Mouse (Mus musculus) liver, adult (tissue): ENCODE measurements around the gene Osbpl3.

Experiments
- GATA4 ChIP-seq: IDR thresholded peaks from 2 replicates; pipeline ENCODE4 v1.6.1; 2014; ENCODE audit warnings: mild to moderate bottlenecking, low read length; ENCODE audit not compliant: insufficient replicate concordance

Osbpl3 gene

GRCm38 (mm10) chr6:50262310-50262709, 193.7 kb downstream of the Osbpl3 start:
- TF ChIP-seq GATA4: no peak

DNA sequence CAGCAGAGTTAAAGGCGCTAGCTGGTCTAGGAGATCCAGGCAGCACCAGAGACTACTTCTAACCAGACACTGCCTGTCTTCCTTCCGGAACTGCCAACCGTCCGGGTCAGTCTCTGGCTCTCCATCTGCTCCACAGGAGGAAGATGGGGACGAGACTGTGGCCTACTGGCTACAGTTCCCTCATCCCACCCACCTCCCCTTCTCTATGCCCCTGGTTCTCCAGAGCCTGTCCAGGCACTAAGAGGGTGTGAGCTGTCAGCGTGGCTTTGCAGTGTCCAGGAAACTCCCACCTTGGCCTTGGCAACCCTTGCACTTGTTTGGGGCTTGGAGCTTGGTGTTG, 194.1 kb downstream of the Osbpl3 start:
- no peak for TF ChIP-seq GATA4

DNA sequence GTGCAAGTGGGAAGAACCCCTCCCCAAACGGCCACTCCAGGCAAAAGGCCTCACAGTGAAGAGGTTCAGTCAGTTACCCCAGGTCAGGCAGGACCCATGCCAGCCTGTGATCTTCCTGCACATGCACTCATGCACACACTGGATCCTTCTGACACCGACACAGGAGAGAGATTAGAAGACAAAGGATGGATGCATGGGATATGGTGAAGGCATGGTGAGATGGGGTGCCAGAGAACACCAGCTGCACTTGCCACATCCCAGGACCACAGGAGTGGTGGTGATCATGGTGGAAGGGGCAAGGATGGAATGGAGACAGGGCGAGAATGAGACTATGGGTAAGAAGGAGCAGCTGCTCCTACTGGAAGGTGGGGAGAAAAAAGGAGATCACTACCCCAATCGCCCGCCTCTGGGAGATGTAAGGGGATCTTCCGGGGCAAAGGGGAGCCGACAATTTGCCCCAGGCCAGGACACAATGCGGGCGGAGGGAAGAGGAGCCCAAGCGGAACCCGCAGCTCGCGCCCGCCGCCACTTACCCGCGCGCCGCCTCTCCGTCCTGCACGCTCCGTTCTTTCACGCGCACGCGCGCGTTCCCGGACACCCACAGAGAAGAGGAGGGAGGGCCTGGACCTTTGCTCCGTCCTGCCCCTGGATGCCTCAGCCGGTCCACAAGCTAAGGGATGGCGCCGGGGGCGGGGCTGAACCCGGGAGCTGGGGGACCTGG, 194.6 kb downstream of the Osbpl3 start:
- TF ChIP-seq GATA4: no peak

DNA sequence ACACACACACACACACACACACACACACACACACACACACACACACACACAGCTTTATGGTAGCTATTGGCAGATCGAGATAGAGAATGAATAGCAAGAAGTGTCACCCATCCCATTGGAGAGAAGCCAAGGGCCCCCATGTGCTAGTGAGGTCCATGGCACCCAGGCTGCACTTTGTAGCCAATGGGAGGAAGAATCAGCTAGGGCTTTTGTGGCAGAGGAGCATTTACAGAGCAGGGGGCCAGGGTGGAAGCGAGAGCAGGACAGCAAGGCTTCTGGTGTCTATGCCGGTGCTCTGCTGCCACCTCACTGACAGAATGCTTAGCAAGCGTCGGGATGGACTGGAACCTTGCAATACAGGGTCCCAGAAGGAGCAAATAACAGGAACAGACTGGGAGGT, 200.6 kb downstream of the Osbpl3 start:
- no peak for TF ChIP-seq GATA4

GRCm38 (mm10) chr6:50254723-50255184, 201.2 kb downstream of the Osbpl3 start:
- no peak for TF ChIP-seq GATA4

DNA sequence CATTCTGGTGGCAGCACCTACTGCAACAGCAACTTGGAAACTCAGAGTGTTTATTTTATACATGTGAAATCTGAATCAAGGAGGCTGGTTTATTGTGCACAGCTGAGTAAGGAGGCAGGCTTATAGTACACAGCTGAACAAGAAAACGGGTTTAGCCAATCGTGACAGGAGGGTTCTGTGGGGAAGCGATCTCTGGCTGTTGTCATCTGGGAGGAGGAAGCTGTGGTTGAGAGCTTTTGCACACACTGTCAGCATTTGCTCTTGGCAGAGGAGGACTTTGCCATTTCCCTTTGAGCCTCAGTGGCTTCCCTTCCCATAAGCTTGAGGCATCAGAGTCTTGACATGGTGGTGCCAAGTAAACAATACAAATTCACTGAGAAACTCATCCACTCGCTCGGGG, 203.3 kb downstream of the Osbpl3 start:
- no peak for TF ChIP-seq GATA4

DNA sequence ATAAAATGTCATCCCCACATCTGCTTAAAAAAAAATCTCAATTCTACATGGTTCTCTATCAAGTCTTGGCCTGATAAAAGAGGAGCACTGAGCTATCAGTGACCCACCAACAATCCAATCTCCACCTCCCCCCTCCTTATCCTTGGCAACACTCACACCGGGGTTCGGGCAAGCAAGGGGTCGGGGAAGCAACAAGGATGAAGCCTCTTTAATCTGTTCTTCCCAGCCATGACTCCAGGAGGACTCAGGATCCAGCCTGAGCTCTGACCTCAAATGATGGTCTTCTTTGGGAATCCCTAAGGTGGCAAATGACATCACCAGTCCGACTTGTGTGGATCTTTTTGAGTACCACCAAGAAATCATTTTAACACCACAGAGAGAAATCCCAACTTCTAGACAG, 208.2 kb downstream of the Osbpl3 start:
- TF ChIP-seq GATA4: no peak

DNA sequence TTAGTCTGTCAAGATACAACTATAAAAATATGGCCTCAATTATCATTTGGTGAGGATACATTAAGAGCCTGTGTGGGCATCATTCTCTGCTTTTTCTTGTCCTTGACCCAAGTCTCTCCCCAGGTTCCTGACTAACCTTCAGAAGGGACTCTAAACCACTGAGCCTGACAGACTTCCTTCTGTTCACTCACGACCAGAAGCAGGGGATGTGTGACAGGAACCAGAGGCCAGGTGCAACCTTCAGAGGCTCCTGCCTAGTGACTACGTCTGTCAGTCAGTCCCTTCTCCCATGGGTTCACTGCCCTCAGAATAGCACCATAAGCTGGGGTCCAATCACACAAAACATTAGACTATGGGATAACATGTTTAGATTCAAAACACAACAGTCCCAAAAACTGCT, 208.6 kb downstream of the Osbpl3 start:
- no peak for TF ChIP-seq GATA4

DNA sequence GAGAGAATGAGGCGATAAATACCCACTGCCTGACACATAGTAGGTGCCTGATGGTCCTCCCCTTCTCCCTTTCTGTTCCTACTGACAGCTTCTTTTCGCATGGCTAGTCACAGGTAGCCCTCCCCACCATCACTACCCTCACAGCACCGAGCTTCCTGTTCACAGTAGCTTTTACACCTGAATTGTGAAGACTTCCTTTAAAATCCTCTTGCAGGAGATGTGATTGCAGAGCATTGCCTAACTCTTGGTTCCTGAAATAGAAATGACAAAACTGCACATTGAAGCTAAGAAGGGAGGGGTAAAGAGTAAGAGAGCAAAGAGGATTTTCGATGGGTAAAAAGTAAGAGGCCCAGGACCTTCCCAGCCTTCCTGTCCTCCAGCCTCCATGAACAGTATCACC, 211.0 kb downstream of the Osbpl3 start:
- TF ChIP-seq GATA4: no peak

DNA sequence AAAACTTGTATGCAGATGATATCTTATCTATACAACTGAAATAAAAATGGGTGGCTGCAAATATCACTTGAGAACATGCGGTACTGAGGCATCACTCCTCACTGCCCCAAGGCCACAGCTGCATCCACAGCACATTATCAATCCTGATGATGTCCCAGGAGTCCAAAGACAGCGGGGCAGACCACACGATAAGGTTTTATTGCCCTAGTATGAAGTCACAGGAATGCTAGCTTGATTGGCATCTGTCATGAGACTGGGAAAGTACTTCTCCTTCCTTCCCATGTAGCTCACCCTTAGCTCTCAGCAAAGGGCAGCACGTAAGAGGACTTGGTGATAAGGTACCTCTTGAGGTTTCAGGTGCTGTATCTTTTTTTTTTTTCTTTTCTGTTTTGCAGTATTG, 211.9 kb downstream of the Osbpl3 start:
- no peak for TF ChIP-seq GATA4
